Mouse (Mus musculus) embryo, embryonic 10 days (tissue): Measurements from ENCODE around the gene Serpinf1.
"Not testable (repeated sequence)": the region's sequence is repeated elsewhere in the genome, so short reads cannot be mapped to it uniquely, and the experiment has no call there.

ENCODE experiments used
- DNase-seq: peaks from one replicate; pipeline ENCODE4 v3.0.0-alpha.2; 2015; ENCODE audit warnings: low spot score

The Serpinf1 gene

GRCm38 (mm10) chr11:75422013-75422792, at the start of gene Serpinf1:
Gene Serpinf1, minus strand, starts transcription at chr11:75422701.
- peak; percentile 77 for DNase-seq

GRCm38 (mm10) chr11:75470675-75471074, 48.2 kb upstream of the Serpinf1 start:
- no peak for DNase-seq

- no peak for DNase-seq
Observed at GRCm38 (mm10) chr11:75469261-75469660, 46.8 kb upstream of the Serpinf1 start.

- DNase-seq, result no peak
Observed at GRCm38 (mm10) chr11:75468410-75468809, 45.9 kb upstream of the Serpinf1 start.

- DNase-seq, result peak; percentile 82
Observed at GRCm38 (mm10) chr11:75467512-75468215, 45.2 kb upstream of the Serpinf1 start.

- DNase-seq, result no peak
Observed at GRCm38 (mm10) chr11:75466731-75467505, 44.4 kb upstream of the Serpinf1 start.

- DNase-seq, result no peak
Observed at GRCm38 (mm10) chr11:75465051-75465450, 42.5 kb upstream of the Serpinf1 start.

- DNase-seq, result no peak
Observed at GRCm38 (mm10) chr11:75464417-75464816, 41.9 kb upstream of the Serpinf1 start.

- DNase-seq, result no peak
Observed at GRCm38 (mm10) chr11:75463624-75464023, 41.1 kb upstream of the Serpinf1 start.

GRCm38 (mm10) chr11:75462865-75463336, 40.4 kb upstream of the Serpinf1 start:
- peak; percentile 89 for DNase-seq

- peak; percentile 40 for DNase-seq
Observed at GRCm38 (mm10) chr11:75462253-75462783, 39.8 kb upstream of the Serpinf1 start.

- DNase-seq, result no peak
Observed at GRCm38 (mm10) chr11:75461743-75462252, 39.3 kb upstream of the Serpinf1 start.

- DNase-seq, result peak; percentile 100
Observed at GRCm38 (mm10) chr11:75460844-75461742, 38.6 kb upstream of the Serpinf1 start, which contains the start of gene Tlcd2. Gene Tlcd2, plus strand, starts transcription at chr11:75461715.

- DNase-seq, result peak; percentile 94
Observed at GRCm38 (mm10) chr11:75460103-75460843, 37.8 kb upstream of the Serpinf1 start.

- DNase-seq, result no peak
Observed at GRCm38 (mm10) chr11:75459751-75460102, 37.2 kb upstream of the Serpinf1 start.

- DNase-seq, result no peak
Observed at GRCm38 (mm10) chr11:75459141-75459711, 36.7 kb upstream of the Serpinf1 start.

GRCm38 (mm10) chr11:75458628-75459041, 36.1 kb upstream of the Serpinf1 start:
- DNase-seq, result no peak

GRCm38 (mm10) chr11:75458169-75458568, 35.7 kb upstream of the Serpinf1 start:
- DNase-seq, result peak; percentile 65

GRCm38 (mm10) chr11:75456440-75456871, 34.0 kb upstream of the Serpinf1 start:
- DNase-seq, result no peak

- DNase-seq, result not testable (repeated sequence)
Observed at GRCm38 (mm10) chr11:75455971-75456370, 33.5 kb upstream of the Serpinf1 start.
